Mouse (Mus musculus): ENCODE results near the gene Ncam2. TPM values are rescaled to one million over a fixed set of nuclear protein-coding genes. Genes with fewer than 3 reads are reported as not detected.

The Ncam2 gene
- total and polyA plus RNA-seq, 3 experiments, result 0.02 to 0.09 (median 0.05) TPM

- Histone ChIP-seq H3K4me3 (no peak overlapping the region), H3K4me1 (ENCODE audit: control insufficient read depth, insufficient read depth, low read length) (no peaks in the 10 kb centered on the region), H3K27me3 (ENCODE audit: control insufficient read depth, insufficient read depth, low read length) (no peaks in the 10 kb centered on the region), H3K27ac (no peak overlapping the region), H3K36me3 (ENCODE audit: control insufficient read depth, insufficient read depth, low read length) (no peaks in the 10 kb centered on the region), H3K79me2 (replicated peaks; ENCODE audit: control insufficient read depth, insufficient read depth, low read length) (no peaks in the 10 kb centered on the region), H3K9ac (ENCODE audit: low read depth, low read length) (no peak overlapping the region)
- TF ChIP-seq POLR2A (IDR thresholded peaks at IDR 0.05; ENCODE audit: insufficient read depth, low read depth, low read length), result no peak
- no peak for TF ChIP-seq CTCF (IDR thresholded peaks at IDR 0.05)
- TF ChIP-seq EP300 (IDR thresholded peaks at IDR 0.05; ENCODE audit: insufficient read depth, low read depth, low read length), result no peak
- no peak for DNase-seq
- intact Hi-C loops (cut with DNase I), result no loop called here
- 70% methylated on average over 2 of the region's 2 CpGs for WGBS
Observed at GRCm38 (mm10) chr16:81656550-81656949, 456.1 kb downstream of the Ncam2 start.

GRCm38 (mm10) chr16:81673866-81674265 lies 473.4 kb downstream of the Ncam2 start:
- Histone ChIP-seq H3K36me3 (ENCODE audit: control insufficient read depth, insufficient read depth, low read length) (no peaks in the 10 kb centered on the region), H3K4me3 (no peak overlapping the region), H3K4me1 (ENCODE audit: control insufficient read depth, insufficient read depth, low read length) (no peaks in the 10 kb centered on the region), H3K79me2 (replicated peaks; ENCODE audit: control insufficient read depth, insufficient read depth, low read length) (no peaks in the 10 kb centered on the region), H3K9ac (ENCODE audit: low read depth, low read length) (no peak overlapping the region), H3K27me3 (ENCODE audit: control insufficient read depth, insufficient read depth, low read length) (no peaks in the 10 kb centered on the region), H3K27ac (no peak overlapping the region)
- intact Hi-C loops (cut with DNase I), result no loop called here
- no peak for DNase-seq
- TF ChIP-seq POLR2A (IDR thresholded peaks at IDR 0.05; ENCODE audit: insufficient read depth, low read depth, low read length), result no peak
- no peak for TF ChIP-seq EP300 (IDR thresholded peaks at IDR 0.05; ENCODE audit: insufficient read depth, low read depth, low read length)
- TF ChIP-seq CTCF (IDR thresholded peaks at IDR 0.05), result no peak
- WGBS, result 52% methylated on average over 1 of the region's 1 CpGs

- 65% methylated on average over 1 of the region's 1 CpGs for WGBS
- Histone ChIP-seq H3K79me2 (replicated peaks; ENCODE audit: control insufficient read depth, insufficient read depth, low read length) (no peaks in the 10 kb centered on the region), H3K9ac (ENCODE audit: low read depth, low read length) (no peak overlapping the region), H3K4me3 (no peak overlapping the region), H3K4me1 (ENCODE audit: control insufficient read depth, insufficient read depth, low read length) (no peaks in the 10 kb centered on the region), H3K27me3 (ENCODE audit: control insufficient read depth, insufficient read depth, low read length) (no peaks in the 10 kb centered on the region), H3K36me3 (ENCODE audit: control insufficient read depth, insufficient read depth, low read length) (no peaks in the 10 kb centered on the region), H3K27ac (no peak overlapping the region)
- TF ChIP-seq EP300 (IDR thresholded peaks at IDR 0.05; ENCODE audit: insufficient read depth, low read depth, low read length) (no peak), CTCF (IDR thresholded peaks at IDR 0.05) (no peak), POLR2A (IDR thresholded peaks at IDR 0.05; ENCODE audit: insufficient read depth, low read depth, low read length) (no peak)
- intact Hi-C loops (cut with DNase I), result no loop called here
- DNase-seq, result no peak
Observed at GRCm38 (mm10) chr16:81675546-81675945, 475.0 kb downstream of the Ncam2 start.
